In genomic region chr4:148651045-148651444, GRCm38 (mm10) we compare ENCODE assay signal across 11 mouse cellular contexts. TPM values are rescaled to one million over a fixed set of nuclear protein-coding genes. Genes with fewer than 3 reads are reported as not detected.
DNase-seq lines count a peak whose midpoint lies in the region; ATAC-seq and TF ChIP-seq lines count a peak whose summit lies in the region.
"Had no signal": no experiment of that assay in that cellular context is flagged by ENCODE, and none has a peak within 500 bp of the region (broad histone marks: within the 10 kb centered on the region; RNA-seq: fewer than 3 reads in every experiment).

No protein-coding gene starts in this region.

- 73% methylated on average over 9 of the region's 9 CpGs for WGBS in midbrain, postnatal 0 days
- 80% methylated on average over 9 of the region's 9 CpGs for WGBS in midbrain, embryonic 15.5 days
- 53% methylated on average over 9 of the region's 9 CpGs for WGBS in intestine, embryonic 14.5 days
- 75% methylated on average over 9 of the region's 9 CpGs for WGBS in forebrain, embryonic 13.5 days

- no peak overlapping the region for H3K4me2 ChIP-seq in midbrain, postnatal 0 days (ENCODE audit: low read depth, low read length, poor library complexity, severe bottlenecking)
- H3K4me2 ChIP-seq in midbrain, embryonic 15.5 days = no peak overlapping the region
- H3K4me2 ChIP-seq in intestine, embryonic 14.5 days (ENCODE audit: low read length) = no peak overlapping the region
- H3K4me2 ChIP-seq in forebrain, embryonic 13.5 days = no peak overlapping the region
- H3K4me2 ChIP-seq: embryonic facial prominence, embryonic 13.5 days; midbrain, embryonic 11.5 days had no signal

- H3K9ac ChIP-seq in midbrain, postnatal 0 days (replicated peaks; ENCODE audit: low read length, poor library complexity, severe bottlenecking) = no peak overlapping the region
- H3K9ac ChIP-seq in midbrain, embryonic 15.5 days = no peak overlapping the region
- no peak overlapping the region for H3K9ac ChIP-seq in intestine, embryonic 14.5 days (ENCODE audit: low read length)
- no peak overlapping the region for H3K9ac ChIP-seq in forebrain, embryonic 13.5 days
- H3K9ac ChIP-seq: embryonic facial prominence, embryonic 13.5 days had no signal

- no peak overlapping the region for H3K27ac ChIP-seq in midbrain, postnatal 0 days (ENCODE audit: low read depth, low read length)
- H3K27ac ChIP-seq in midbrain, embryonic 15.5 days = no peak overlapping the region
- no peak overlapping the region for H3K27ac ChIP-seq in intestine, embryonic 14.5 days (ENCODE audit: low read depth)
- no peak overlapping the region for H3K27ac ChIP-seq in forebrain, embryonic 13.5 days
- H3K27ac ChIP-seq: embryonic facial prominence, embryonic 13.5 days had no signal

- no peaks in the 10 kb centered on the region for H3K27me3 ChIP-seq in midbrain, postnatal 0 days (ENCODE audit: insufficient read depth, low read length)
- no peaks in the 10 kb centered on the region for H3K27me3 ChIP-seq in midbrain, embryonic 15.5 days (replicated peaks)
- H3K27me3 ChIP-seq in intestine, embryonic 14.5 days (replicated peaks; ENCODE audit: control insufficient read depth, insufficient read depth, low read length) = no peaks in the 10 kb centered on the region
- no peaks in the 10 kb centered on the region for H3K27me3 ChIP-seq in forebrain, embryonic 13.5 days
- H3K27me3 ChIP-seq: embryonic facial prominence, embryonic 13.5 days had no signal

- ATAC-seq in midbrain, postnatal 0 days (ENCODE audit: low FRiP score) = no peak
- no peak for ATAC-seq in midbrain, embryonic 15.5 days (replicated peaks)
- ATAC-seq in intestine, embryonic 14.5 days (replicated peaks; ENCODE audit: low FRiP score, low TSS enrichment, low read depth) = peak; percentile 54; the same call in 1 of the 2 replicates
- no peak for ATAC-seq in forebrain, embryonic 13.5 days

- H3K4me3 ChIP-seq in midbrain, postnatal 0 days (ENCODE audit: low read depth, low read length) = no peak overlapping the region
- no peak overlapping the region for H3K4me3 ChIP-seq in midbrain, embryonic 15.5 days
- H3K4me3 ChIP-seq in intestine, embryonic 14.5 days (ENCODE audit: low read depth, low read length) = no peak overlapping the region
- H3K4me3 ChIP-seq in forebrain, embryonic 13.5 days = no peak overlapping the region
- H3K4me3 ChIP-seq: embryonic facial prominence, embryonic 13.5 days had no signal

- no peak for TF ChIP-seq CTCF in midbrain, postnatal 0 days (IDR thresholded peaks at IDR 0.05)

- peak; percentile 49 for DNase-seq in midbrain, postnatal 0 days (ENCODE audit: low spot score)
- DNase-seq in cerebellum, adult 9-10 months = peak; percentile 83
- no peak for DNase-seq in intestine, embryonic 14.5 days (ENCODE audit: low spot score)
- no peak for DNase-seq in layer of hippocampus, adult 11-12 months (ENCODE audit: low spot score)
- DNase-seq in thymus, postnatal 0 days (ENCODE audit: low spot score) = no peak
- DNase-seq: liver had no signal

- no peaks in the 10 kb centered on the region for H3K4me1 ChIP-seq in midbrain, postnatal 0 days (ENCODE audit: insufficient read depth, low read length)
- no peaks in the 10 kb centered on the region for H3K4me1 ChIP-seq in midbrain, embryonic 15.5 days
- no peaks in the 10 kb centered on the region for H3K4me1 ChIP-seq in intestine, embryonic 14.5 days (replicated peaks; ENCODE audit: control insufficient read depth, insufficient read depth, low read length)
- H3K4me1 ChIP-seq in forebrain, embryonic 13.5 days = no peaks in the 10 kb centered on the region
- H3K4me1 ChIP-seq: embryonic facial prominence, embryonic 13.5 days had no signal

- H3K36me3 ChIP-seq in midbrain, postnatal 0 days (ENCODE audit: insufficient read depth, low read length) = no peaks in the 10 kb centered on the region
- H3K36me3 ChIP-seq in midbrain, embryonic 15.5 days (replicated peaks) = no peaks in the 10 kb centered on the region
- H3K36me3 ChIP-seq in intestine, embryonic 14.5 days (ENCODE audit: control insufficient read depth, insufficient read depth, low read length) = no peaks in the 10 kb centered on the region
- no peaks in the 10 kb centered on the region for H3K36me3 ChIP-seq in forebrain, embryonic 13.5 days (ENCODE audit: poor library complexity, severe bottlenecking)
- H3K36me3 ChIP-seq: embryonic facial prominence, embryonic 13.5 days had no signal

- no peaks in the 10 kb centered on the region for H3K9me3 ChIP-seq in midbrain, postnatal 0 days (ENCODE audit: low read length)
- no peaks in the 10 kb centered on the region for H3K9me3 ChIP-seq in midbrain, embryonic 15.5 days
- 0 out of 2 replicates have a peak, but pooled peaks cover 3% of the 10 kb centered on the region for H3K9me3 ChIP-seq in intestine, embryonic 14.5 days (ENCODE audit: control insufficient read depth, low read length)
- H3K9me3 ChIP-seq in forebrain, embryonic 13.5 days (replicated peaks) = no peaks in the 10 kb centered on the region
- H3K9me3 ChIP-seq: embryonic facial prominence, embryonic 13.5 days had no signal

RNA-seq across cellular contexts. Expression of gene Gm572, which starts 7.9 kb away (rescaled TPM):
- 0.44 TPM in 1 of 2 replicates, not detected in the other for total RNA-seq in midbrain, postnatal 0 days (2014; rRNA removed)
- not detected in 2 replicates for polyA plus RNA-seq in midbrain, postnatal 0 days (2015; fragmentation: Nextera tagmentation; extraction: Ambion mirVana)
- polyA plus RNA-seq in midbrain, embryonic 15.5 days (2015; fragmentation: Nextera tagmentation; extraction: Ambion mirVana) = not detected in 2 replicates
- polyA plus RNA-seq in intestine, embryonic 14.5 days (2014; fragmentation: Nextera tagmentation; extraction: Ambion mirVana) = not detected in 2 replicates
- polyA plus RNA-seq in thymus, postnatal 0 days (2015; fragmentation: Nextera tagmentation; extraction: Ambion mirVana) = 0.09 TPM in 1 of 2 replicates, not detected in the other
- not detected in 2 replicates for polyA plus RNA-seq in forebrain, embryonic 13.5 days (2015; fragmentation: Nextera tagmentation; extraction: Ambion mirVana)
- polyA plus RNA-seq: embryonic facial prominence, embryonic 13.5 days; midbrain, embryonic 11.5 days had no signal

RNA-seq across cellular contexts. Expression of gene Tardbp, which starts 24.2 kb away (rescaled TPM):
- total RNA-seq in midbrain, postnatal 0 days (2014; rRNA removed) = 94.0 and 98.7 TPM in 2 replicates
- 80.7 and 94.6 TPM in 2 replicates for polyA plus RNA-seq in midbrain, postnatal 0 days (2015; fragmentation: Nextera tagmentation; extraction: Ambion mirVana)
- 182 and 185 TPM in 2 replicates for polyA plus RNA-seq in midbrain, embryonic 15.5 days (2015; fragmentation: Nextera tagmentation; extraction: Ambion mirVana)
- polyA plus RNA-seq in intestine, embryonic 14.5 days (2014; fragmentation: Nextera tagmentation; extraction: Ambion mirVana) = 137 and 153 TPM in 2 replicates
- polyA plus RNA-seq in thymus, postnatal 0 days (2015; fragmentation: Nextera tagmentation; extraction: Ambion mirVana) = 330 and 343 TPM in 2 replicates
- 364 and 366 TPM in 2 replicates for polyA plus RNA-seq in forebrain, embryonic 13.5 days (2015; fragmentation: Nextera tagmentation; extraction: Ambion mirVana)

RNA-seq across cellular contexts. Expression of gene Masp2, which starts 48.7 kb away (rescaled TPM):
- 0.33 and 0.42 TPM in 2 replicates for total RNA-seq in midbrain, postnatal 0 days (2014; rRNA removed)
- polyA plus RNA-seq in midbrain, postnatal 0 days (2015; fragmentation: Nextera tagmentation; extraction: Ambion mirVana) = 0.55 TPM in 1 of 2 replicates, not detected in the other
- polyA plus RNA-seq in midbrain, embryonic 15.5 days (2015; fragmentation: Nextera tagmentation; extraction: Ambion mirVana) = 0.74 and 0.80 TPM in 2 replicates
- 0.22 and 0.28 TPM in 2 replicates for polyA plus RNA-seq in intestine, embryonic 14.5 days (2014; fragmentation: Nextera tagmentation; extraction: Ambion mirVana)
- 0.34 TPM in 1 of 2 replicates, not detected in the other for polyA plus RNA-seq in thymus, postnatal 0 days (2015; fragmentation: Nextera tagmentation; extraction: Ambion mirVana)
- 0.34 and 0.63 TPM in 2 replicates for polyA plus RNA-seq in forebrain, embryonic 13.5 days (2015; fragmentation: Nextera tagmentation; extraction: Ambion mirVana)
- polyA plus RNA-seq: heart, embryonic 14.5 days had no signal

RNA-seq across cellular contexts. Expression of gene Srm, which starts 59.7 kb away (rescaled TPM):
- 55.4 and 74.9 TPM in 2 replicates for total RNA-seq in midbrain, postnatal 0 days (2014; rRNA removed)
- 148 and 151 TPM in 2 replicates for polyA plus RNA-seq in midbrain, postnatal 0 days (2015; fragmentation: Nextera tagmentation; extraction: Ambion mirVana)
- 160 and 173 TPM in 2 replicates for polyA plus RNA-seq in midbrain, embryonic 15.5 days (2015; fragmentation: Nextera tagmentation; extraction: Ambion mirVana)
- polyA plus RNA-seq in intestine, embryonic 14.5 days (2014; fragmentation: Nextera tagmentation; extraction: Ambion mirVana) = 249 and 260 TPM in 2 replicates
- polyA plus RNA-seq in thymus, postnatal 0 days (2015; fragmentation: Nextera tagmentation; extraction: Ambion mirVana) = 163 and 181 TPM in 2 replicates
- 150 and 162 TPM in 2 replicates for polyA plus RNA-seq in forebrain, embryonic 13.5 days (2015; fragmentation: Nextera tagmentation; extraction: Ambion mirVana)

Comparison
In these comparisons a context has a peak if more than half of its experiments do, and no peak if none do; other contexts are left out.
1. DNase-seq: peak in midbrain, postnatal 0 days (single experiment) and cerebellum, adult 9-10 months (single experiment); none in intestine, embryonic 14.5 days (single experiment), layer of hippocampus, adult 11-12 months (single experiment) and thymus, postnatal 0 days (single experiment).